Mouse (Mus musculus): ENCODE measurements around the gene Cd44. TPM values are rescaled to one million over a fixed set of nuclear protein-coding genes. Genes with fewer than 3 reads are reported as not detected.

Gene Cd44
- polyA plus RNA-seq, 1 experiment from 2014 or later = 12.5 TPM

DNA sequence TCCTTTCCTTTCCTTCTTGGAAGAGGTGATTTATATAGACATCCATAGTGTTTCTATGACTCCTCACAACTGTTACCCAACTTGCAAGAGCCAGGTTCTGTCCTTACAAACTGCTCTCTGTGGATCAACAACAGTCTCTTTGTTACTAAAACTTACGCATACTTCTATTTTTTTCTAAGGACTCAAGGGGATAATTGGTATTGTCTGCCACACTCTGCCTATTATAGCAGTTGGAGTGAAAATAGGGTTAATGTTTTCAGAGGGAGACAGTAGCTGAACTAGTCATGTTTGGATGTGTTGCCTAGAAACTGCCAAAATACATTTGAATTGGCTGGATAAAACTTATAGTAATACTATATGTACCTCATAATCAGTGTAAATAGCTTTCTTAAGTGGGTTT is 125.9 kb downstream of the Cd44 start:
- ATAC-seq = no peak
- Histone ChIP-seq H3K27me3 (replicated peaks; ENCODE audit: control insufficient read depth, insufficient read depth, low read length) (no peaks in the 10 kb centered on the region), H3K9ac (ENCODE audit: low read depth, low read length) (no peak overlapping the region), H3K4me1 (ENCODE audit: control insufficient read depth, insufficient read depth, low read length) (no peaks in the 10 kb centered on the region), H3K9me3 (ENCODE audit: control insufficient read depth, low read length) (no peaks in the 10 kb centered on the region), H3K4me2 (ENCODE audit: low read depth, low read length) (no peak overlapping the region), H3K27ac (ENCODE audit: low read length) (no peak overlapping the region), H3K36me3 (ENCODE audit: control insufficient read depth, insufficient read depth, low read length) (no peaks in the 10 kb centered on the region), H3K4me3 (ENCODE audit: low read length) (no peak overlapping the region)
- WGBS = 76% methylated on average over 1 of the region's 1 CpGs

DNA sequence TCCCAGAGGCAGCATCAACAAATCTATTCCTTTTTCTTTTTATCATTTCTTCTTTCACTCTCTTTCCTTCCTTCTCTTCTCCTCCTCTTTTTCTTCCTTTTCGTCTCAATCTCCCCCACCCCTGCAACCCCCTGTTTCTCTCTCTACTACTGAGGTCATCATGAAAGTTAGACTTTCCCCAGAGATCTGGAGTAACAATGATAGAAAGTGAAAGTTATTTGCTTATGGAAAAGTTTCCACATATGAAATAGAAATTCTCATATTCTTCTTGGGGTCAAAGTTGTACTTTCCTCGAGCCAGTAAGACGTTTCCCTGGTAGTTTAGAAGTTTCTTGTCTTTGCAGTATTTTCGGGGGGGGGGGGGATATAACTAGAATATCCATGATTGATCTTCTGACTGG is 126.8 kb downstream of the Cd44 start:
- no peaks in the 10 kb centered on the region for H3K36me3 ChIP-seq (ENCODE audit: control insufficient read depth, insufficient read depth, low read length)
- no peak overlapping the region for H3K4me3 ChIP-seq (ENCODE audit: low read length)
- no peak overlapping the region for H3K27ac ChIP-seq (ENCODE audit: low read length)
- no peaks in the 10 kb centered on the region for H3K27me3 ChIP-seq (replicated peaks; ENCODE audit: control insufficient read depth, insufficient read depth, low read length)
- no peaks in the 10 kb centered on the region for H3K9me3 ChIP-seq (ENCODE audit: control insufficient read depth, low read length)
- no peak overlapping the region for H3K4me2 ChIP-seq (ENCODE audit: low read depth, low read length)
- 74% methylated on average over 4 of the region's 4 CpGs for WGBS
- H3K4me1 ChIP-seq (ENCODE audit: control insufficient read depth, insufficient read depth, low read length) = no peaks in the 10 kb centered on the region
- H3K9ac ChIP-seq (ENCODE audit: low read depth, low read length) = no peak overlapping the region
- ATAC-seq = no peak

DNA sequence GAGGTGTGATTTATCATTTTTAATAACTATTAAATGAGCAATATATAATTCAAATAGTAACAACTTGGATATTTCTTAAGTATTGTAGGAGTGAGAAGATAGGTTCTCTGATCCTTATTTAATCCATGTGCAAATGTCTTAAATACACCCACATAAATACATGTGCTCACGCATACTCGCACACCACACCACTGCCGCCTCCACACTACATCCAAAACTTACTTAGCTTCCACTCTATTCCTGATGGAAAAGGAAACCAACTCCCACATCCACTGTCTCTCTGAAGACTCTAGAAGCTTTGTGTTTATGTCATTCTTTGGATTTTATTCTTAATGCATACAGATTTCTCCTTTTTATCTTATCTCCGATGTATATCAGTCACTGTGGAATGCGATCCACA is 129.2 kb downstream of the Cd44 start:
- Histone ChIP-seq H3K9ac (ENCODE audit: low read depth, low read length) (no peak overlapping the region), H3K9me3 (ENCODE audit: control insufficient read depth, low read length) (no peaks in the 10 kb centered on the region), H3K36me3 (ENCODE audit: control insufficient read depth, insufficient read depth, low read length) (no peaks in the 10 kb centered on the region), H3K4me3 (ENCODE audit: low read length) (no peak overlapping the region), H3K4me1 (ENCODE audit: control insufficient read depth, insufficient read depth, low read length) (no peaks in the 10 kb centered on the region), H3K4me2 (ENCODE audit: low read depth, low read length) (no peak overlapping the region), H3K27ac (ENCODE audit: low read length) (no peak overlapping the region), H3K27me3 (replicated peaks; ENCODE audit: control insufficient read depth, insufficient read depth, low read length) (no peaks in the 10 kb centered on the region)
- 93% methylated on average over 5 of the region's 5 CpGs for WGBS
- no peak for ATAC-seq

DNA sequence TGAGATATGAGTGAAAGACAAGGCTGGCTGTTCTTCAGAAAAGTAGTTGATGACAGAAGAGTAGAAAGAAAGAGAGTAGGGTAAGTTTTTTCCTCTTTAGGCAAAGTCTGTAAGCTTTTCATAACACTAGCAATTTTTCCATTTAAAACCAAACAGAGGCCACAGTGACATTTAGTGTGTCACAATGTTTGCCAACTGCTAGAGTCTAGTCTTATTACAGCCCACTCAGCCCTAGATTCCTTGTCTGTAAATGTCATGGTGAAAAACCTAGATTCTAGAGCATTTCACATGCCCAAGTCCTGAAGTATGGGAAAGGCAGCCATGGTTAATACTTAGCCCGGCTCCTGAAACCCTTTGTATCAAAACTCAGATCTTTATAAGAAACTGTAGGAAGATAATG is 130.2 kb downstream of the Cd44 start:
- H3K9me3 ChIP-seq (ENCODE audit: control insufficient read depth, low read length) = no peaks in the 10 kb centered on the region
- ATAC-seq = no peak
- WGBS = 81% methylated on average over 1 of the region's 1 CpGs
- H3K4me3 ChIP-seq (ENCODE audit: low read length) = no peak overlapping the region
- no peak overlapping the region for H3K9ac ChIP-seq (ENCODE audit: low read depth, low read length)
- no peaks in the 10 kb centered on the region for H3K4me1 ChIP-seq (ENCODE audit: control insufficient read depth, insufficient read depth, low read length)
- no peak overlapping the region for H3K4me2 ChIP-seq (ENCODE audit: low read depth, low read length)
- no peaks in the 10 kb centered on the region for H3K27me3 ChIP-seq (replicated peaks; ENCODE audit: control insufficient read depth, insufficient read depth, low read length)
- H3K36me3 ChIP-seq (ENCODE audit: control insufficient read depth, insufficient read depth, low read length) = no peaks in the 10 kb centered on the region
- no peak overlapping the region for H3K27ac ChIP-seq (ENCODE audit: low read length)

DNA sequence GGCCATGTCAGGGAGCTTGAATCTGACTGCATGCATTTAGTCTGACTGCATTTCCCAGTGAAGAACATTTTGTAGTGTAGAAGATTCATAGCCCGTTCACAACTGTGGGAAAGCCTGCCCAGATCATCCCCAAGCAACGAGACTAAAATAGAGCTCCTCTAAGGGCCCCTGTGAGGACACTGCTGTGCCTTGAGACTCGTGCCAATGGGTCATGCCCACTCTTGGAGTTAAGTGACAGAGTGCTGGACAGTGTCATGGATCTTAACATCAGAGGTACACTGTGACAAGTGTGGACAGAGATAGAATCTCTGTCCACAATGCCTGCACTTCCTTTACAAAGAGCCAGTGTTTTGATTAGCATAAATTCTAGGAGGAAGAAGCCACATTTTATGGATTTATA is 133.2 kb downstream of the Cd44 start:
- H3K27ac ChIP-seq (ENCODE audit: low read length) = no peak overlapping the region
- H3K9me3 ChIP-seq (ENCODE audit: control insufficient read depth, low read length) = no peaks in the 10 kb centered on the region
- H3K4me1 ChIP-seq (ENCODE audit: control insufficient read depth, insufficient read depth, low read length) = no peaks in the 10 kb centered on the region; the same call in 1 of the 2 replicates
- no peak overlapping the region for H3K4me2 ChIP-seq (ENCODE audit: low read depth, low read length)
- no peak overlapping the region for H3K9ac ChIP-seq (ENCODE audit: low read depth, low read length)
- no peak overlapping the region for H3K4me3 ChIP-seq (ENCODE audit: low read length)
- no peaks in the 10 kb centered on the region for H3K27me3 ChIP-seq (replicated peaks; ENCODE audit: control insufficient read depth, insufficient read depth, low read length)
- 62% methylated on average over 3 of the region's 3 CpGs for WGBS
- no peak for ATAC-seq
- no peaks in the 10 kb centered on the region for H3K36me3 ChIP-seq (ENCODE audit: control insufficient read depth, insufficient read depth, low read length)

DNA sequence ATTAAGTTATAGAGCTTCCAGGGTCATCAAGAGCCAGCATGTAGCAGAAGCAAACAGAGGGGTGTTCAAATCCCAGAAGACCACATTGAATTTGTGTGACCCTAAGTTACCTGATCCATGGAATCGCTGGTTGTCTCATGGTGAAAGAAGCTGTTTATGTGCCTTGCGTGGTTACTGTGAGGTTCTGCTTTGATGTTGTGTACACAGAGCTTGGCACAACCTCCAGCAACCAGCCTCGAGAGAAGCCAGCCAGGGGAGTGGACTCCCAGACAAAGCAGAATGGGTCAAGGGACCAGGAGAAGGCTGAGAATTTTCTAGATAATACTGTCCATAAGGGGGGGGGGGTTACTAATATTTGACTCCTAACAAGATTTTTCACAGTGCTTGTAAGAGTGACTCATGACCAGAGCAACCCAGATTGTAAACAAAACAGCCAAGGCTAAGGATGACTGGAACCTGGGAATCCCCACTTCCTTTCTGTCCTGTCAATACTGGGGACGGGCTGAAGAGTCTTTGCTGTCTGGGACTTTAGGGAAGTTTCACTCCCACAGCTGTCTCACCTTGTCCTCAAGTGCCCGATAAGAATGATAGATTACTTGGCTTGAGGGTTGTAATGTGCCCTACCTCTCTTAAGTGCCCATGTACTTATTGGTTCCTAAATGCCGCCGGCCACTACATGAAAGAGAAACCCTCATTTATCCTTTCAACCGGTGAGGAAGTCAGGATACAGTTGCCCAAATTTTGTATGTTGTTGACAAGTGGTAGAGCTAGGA is 136.7 kb downstream of the Cd44 start:
- Histone ChIP-seq H3K27ac (ENCODE audit: low read length) (no peak overlapping the region), H3K4me1 (ENCODE audit: control insufficient read depth, insufficient read depth, low read length) (no peaks in the 10 kb centered on the region; the same call in 1 of the 2 replicates), H3K27me3 (replicated peaks; ENCODE audit: control insufficient read depth, insufficient read depth, low read length) (no peaks in the 10 kb centered on the region), H3K36me3 (ENCODE audit: control insufficient read depth, insufficient read depth, low read length) (no peaks in the 10 kb centered on the region), H3K4me2 (ENCODE audit: low read depth, low read length) (no peak overlapping the region), H3K9ac (ENCODE audit: low read depth, low read length) (no peak overlapping the region), H3K4me3 (ENCODE audit: low read length) (no peak overlapping the region), H3K9me3 (ENCODE audit: control insufficient read depth, low read length) (no peaks in the 10 kb centered on the region)
- 48% methylated on average over 8 of the region's 8 CpGs for WGBS
- ATAC-seq = no peak

DNA sequence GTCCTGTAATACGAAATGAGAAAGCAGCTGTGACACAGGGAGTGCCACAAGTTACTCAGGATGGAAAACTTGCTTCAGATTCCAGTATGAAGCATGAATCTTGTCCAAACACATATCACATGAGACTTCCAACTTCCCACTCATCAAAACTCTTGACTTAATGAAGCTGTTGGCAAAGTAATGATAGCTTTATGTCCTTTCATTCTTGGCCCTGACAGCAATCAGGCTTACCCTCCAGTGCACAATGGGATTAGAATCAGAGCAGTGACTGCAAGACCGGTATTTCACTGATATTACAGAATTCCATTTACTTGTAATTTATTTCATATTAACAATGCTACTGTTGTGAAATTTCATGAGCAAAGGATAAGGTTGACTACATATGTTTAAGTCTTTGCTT is 137.5 kb downstream of the Cd44 start:
- no peak overlapping the region for H3K4me2 ChIP-seq (ENCODE audit: low read depth, low read length)
- H3K27ac ChIP-seq (ENCODE audit: low read length) = no peak overlapping the region
- no peak overlapping the region for H3K4me3 ChIP-seq (ENCODE audit: low read length)
- H3K9me3 ChIP-seq (ENCODE audit: control insufficient read depth, low read length) = no peaks in the 10 kb centered on the region
- H3K9ac ChIP-seq (ENCODE audit: low read depth, low read length) = no peak overlapping the region
- H3K4me1 ChIP-seq (ENCODE audit: control insufficient read depth, insufficient read depth, low read length) = no peaks in the 10 kb centered on the region; the same call in 1 of the 2 replicates
- no peaks in the 10 kb centered on the region for H3K27me3 ChIP-seq (replicated peaks; ENCODE audit: control insufficient read depth, insufficient read depth, low read length)
- H3K36me3 ChIP-seq (ENCODE audit: control insufficient read depth, insufficient read depth, low read length) = no peaks in the 10 kb centered on the region
- 84% methylated on average over 2 of the region's 2 CpGs for WGBS
- no peak for ATAC-seq

DNA sequence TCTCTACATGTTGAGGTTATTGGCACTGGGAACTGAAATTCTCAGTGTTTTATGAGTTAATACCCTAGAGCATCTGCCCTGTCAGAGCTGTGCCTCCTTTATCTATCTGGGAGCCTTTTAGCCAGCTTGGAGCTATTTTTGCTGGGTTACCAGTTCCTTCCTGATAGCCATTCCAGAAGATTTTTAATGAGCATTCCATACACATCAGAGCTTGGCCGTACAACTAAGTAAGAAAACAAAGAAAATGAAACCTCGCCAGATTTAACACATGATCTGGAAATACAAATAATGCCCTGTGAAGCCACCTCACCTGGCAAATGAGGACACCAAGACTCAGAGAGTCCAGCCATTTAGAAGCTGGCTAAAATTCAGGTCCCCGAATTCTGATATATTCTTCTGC is 138.3 kb downstream of the Cd44 start:
- no peak overlapping the region for H3K9ac ChIP-seq (ENCODE audit: low read depth, low read length)
- WGBS = 82% methylated on average over 3 of the region's 3 CpGs
- no peaks in the 10 kb centered on the region; the same call in 1 of the 2 replicates for H3K4me1 ChIP-seq (ENCODE audit: control insufficient read depth, insufficient read depth, low read length)
- H3K9me3 ChIP-seq (ENCODE audit: control insufficient read depth, low read length) = no peaks in the 10 kb centered on the region
- no peak for ATAC-seq
- no peaks in the 10 kb centered on the region for H3K27me3 ChIP-seq (replicated peaks; ENCODE audit: control insufficient read depth, insufficient read depth, low read length)
- H3K4me2 ChIP-seq (ENCODE audit: low read depth, low read length) = no peak overlapping the region
- H3K27ac ChIP-seq (ENCODE audit: low read length) = no peak overlapping the region
- no peaks in the 10 kb centered on the region for H3K36me3 ChIP-seq (ENCODE audit: control insufficient read depth, insufficient read depth, low read length)
- H3K4me3 ChIP-seq (ENCODE audit: low read length) = no peak overlapping the region

Measured in intestine, embryonic 16.5 days (tissue).